Mouse (Mus musculus) adrenal gland, adult 18-20 months (tissue): ENCODE measurements around the gene Eml3. TPM values are rescaled to one million over a fixed set of nuclear protein-coding genes. Genes with fewer than 3 reads are reported as not detected.
A peak's percentile ranks its signal among the peaks of the same experiment; 100 is the strongest.
"Not testable (repeated sequence)": the region's sequence is repeated elsewhere in the genome, so short reads cannot be mapped to it uniquely, and the experiment has no call there.

ENCODE experiments used
- DNase-seq, 2 experiments: peaks; one replicate each; pipeline ENCODE4 v3.0.0; 2021 to 2022; ENCODE audit warnings: low spot score in 2 of 2
- total RNA-seq, 2 experiments: library from RNA; stranded (reverse); gene quantifications; 1 replicate in 1 of 2; 2 replicates in 1 of 2; pipeline ENCODE4 v1.2.3; 2021

Gene Eml3
- total RNA-seq, 2 experiments from 2014 or later, result 41.5 to 59.5 TPM

GRCm38 (mm10) chr19:8946929-8947328, 17.6 kb downstream of the Eml3 start:
- no peak for DNase-seq

GRCm38 (mm10) chr19:8950190-8950589, 20.8 kb downstream of the Eml3 start:
- no peak for DNase-seq

- DNase-seq, result no peak
These were observed 22.9 kb downstream of the Eml3 start for GRCm38 (mm10) chr19:8952241-8952640.

- peak; percentile 84 for DNase-seq
These were observed 24.0 kb downstream of the Eml3 start, which contains the start of gene Tut1 for GRCm38 (mm10) chr19:8953135-8954039. Tut1 (plus strand) TSS chr19:8953847.

GRCm38 (mm10) chr19:8954171-8954570, 24.8 kb downstream of the Eml3 start:
- DNase-seq, result no peak

- DNase-seq, result no peak
These were observed 32.9 kb downstream of the Eml3 start for GRCm38 (mm10) chr19:8962256-8962655.

- DNase-seq, result no peak
These were observed 35.7 kb downstream of the Eml3 start for GRCm38 (mm10) chr19:8965075-8965474.

GRCm38 (mm10) chr19:8965771-8966170, 36.4 kb downstream of the Eml3 start:
- DNase-seq, result no peak

- DNase-seq, result no peak
These were observed 36.8 kb downstream of the Eml3 start for GRCm38 (mm10) chr19:8966198-8966589.

- DNase-seq, result peak; percentile 90 to 92
These were observed 37.4 kb downstream of the Eml3 start, which contains the start of gene Eef1g for GRCm38 (mm10) chr19:8966590-8967372. Eef1g (plus strand) TSS chr19:8967041.

GRCm38 (mm10) chr19:8967373-8967743, 38.0 kb downstream of the Eml3 start:
- DNase-seq, result no peak

GRCm38 (mm10) chr19:8967893-8968292, 38.5 kb downstream of the Eml3 start:
- no peak for DNase-seq

GRCm38 (mm10) chr19:8972491-8972890, 43.1 kb downstream of the Eml3 start:
- DNase-seq, result not testable (repeated sequence)

GRCm38 (mm10) chr19:8974638-8975037, 45.3 kb downstream of the Eml3 start:
- DNase-seq, result no peak

- no peak for DNase-seq
These were observed 46.1 kb downstream of the Eml3 start for GRCm38 (mm10) chr19:8975491-8975890.

- no peak for DNase-seq
These were observed 47.2 kb downstream of the Eml3 start for GRCm38 (mm10) chr19:8976535-8976934.

- no peak for DNase-seq
These were observed 51.4 kb downstream of the Eml3 start for GRCm38 (mm10) chr19:8980771-8981170.

GRCm38 (mm10) chr19:8981450-8982168, 52.3 kb downstream of the Eml3 start:
- DNase-seq, result no peak

- no peak for DNase-seq
These were observed 53.2 kb downstream of the Eml3 start for GRCm38 (mm10) chr19:8982303-8983149.

- DNase-seq, result no peak
These were observed 53.8 kb downstream of the Eml3 start for GRCm38 (mm10) chr19:8983150-8983650.
